Mouse (Mus musculus) CH12.LX (cell line): ENCODE results near the gene Trappc10. TPM values are rescaled to one million over a fixed set of nuclear protein-coding genes. Genes with fewer than 3 reads are reported as not detected.

Experiments used
- DNase-seq: peaks from one replicate; pipeline ENCODE4 v3.0.0-alpha.2; 2013; ENCODE audit errors: extremely low read depth
- H3K27ac ChIP-seq: 2 replicates; pipeline ENCODE4 v1.5.1; 2012; ENCODE audit warnings: low read depth, mild to moderate bottlenecking, control low read depth, moderate library complexity; ENCODE audit not compliant: insufficient read depth
- H3K27me3 ChIP-seq: replicated peaks from 2 replicates; pipeline ENCODE3; 2012; ENCODE audit warnings: inconsistent platforms
- H3K36me3 ChIP-seq, 2 experiments: replicated peaks in 1 of 2; 2 replicates each; pipeline versions ENCODE3 to v1.6.1; 2012; ENCODE audit warnings: inconsistent platforms in 1 of 2, low read length in 1 of 2, mild to moderate bottlenecking in 1 of 2, mixed read lengths in 1 of 2, moderate library complexity in 1 of 2; ENCODE audit not compliant: control insufficient read depth in 1 of 2, insufficient read depth in 1 of 2
- H3K4me1 ChIP-seq, 2 experiments: 2 replicates each; pipeline ENCODE4 v1.6.1; 2012; ENCODE audit warnings: inconsistent platforms in 1 of 2, moderate library complexity in 1 of 2; ENCODE audit not compliant: insufficient read depth in 2 of 2, control insufficient read depth in 1 of 2
- H3K4me2 ChIP-seq: 2 replicates; pipeline ENCODE4 v1.6.1; 2012; ENCODE audit warnings: low read depth, mild to moderate bottlenecking, control low read depth; ENCODE audit not compliant: poor library complexity, insufficient read depth, severe bottlenecking
- H3K4me3 ChIP-seq, 3 experiments: fragments of 150-350 bp in 1 of 3; sonication (generic) in 1 of 3; replicated peaks in 1 of 3; 2 replicates each; pipeline versions ENCODE3 to v1.5.1; 2011 to 2012; ENCODE audit warnings: low read depth in 2 of 3, low read length in 2 of 3, mild to moderate bottlenecking in 2 of 3, moderate library complexity in 2 of 3, control low read depth in 1 of 3, improper control_type of control experiment in 1 of 3, inconsistent platforms in 1 of 3, mixed read lengths in 1 of 3; ENCODE audit not compliant: poor library complexity in 1 of 3
- H3K79me2 ChIP-seq: replicated peaks from 2 replicates; pipeline ENCODE4 v1.6.1; 2012; ENCODE audit warnings: mild to moderate bottlenecking, moderate library complexity; ENCODE audit not compliant: control insufficient read depth, poor library complexity, insufficient read depth, severe bottlenecking; ENCODE audit errors: extremely low read depth
- H3K9ac ChIP-seq: 2 replicates; pipeline ENCODE4 v1.6.1; 2012; ENCODE audit warnings: low read depth, mild to moderate bottlenecking, control low read depth, moderate library complexity; ENCODE audit not compliant: insufficient read depth
- H3K9me3 ChIP-seq: replicated peaks from 2 replicates; pipeline ENCODE3; 2012; ENCODE audit warnings: low read length, inconsistent platforms, mixed read lengths
- CHD1 ChIP-seq: IDR thresholded peaks from 2 replicates; pipeline ENCODE4 v1.6.1; 2012; ENCODE audit warnings: low read depth, low read length, improper control_type of control experiment, inconsistent platforms
- CHD2 ChIP-seq: IDR thresholded peaks from 2 replicates; pipeline ENCODE4 v1.6.1; 2011; ENCODE audit warnings: low read length, improper control_type of control experiment
- CTCF ChIP-seq, 2 experiments: IDR thresholded peaks in 1 of 2; conservative IDR thresholded peaks in 1 of 2; 2 replicates each; pipeline ENCODE4 v1.5.1; 2011 to 2012; ENCODE audit warnings: low read depth in 2 of 2, low read length in 2 of 2, improper control_type of control experiment in 1 of 2, inconsistent platforms in 1 of 2, mild to moderate bottlenecking in 1 of 2, moderate library complexity in 1 of 2
- E2F4 ChIP-seq: IDR thresholded peaks from 2 replicates; pipeline ENCODE4 v1.6.1; 2011; ENCODE audit warnings: low read depth, low read length, improper control_type of control experiment; ENCODE audit not compliant: insufficient replicate concordance
- ELF1 ChIP-seq: IDR thresholded peaks from 2 replicates; pipeline ENCODE4 v1.6.1; 2014; ENCODE audit warnings: low read depth, mild to moderate bottlenecking, inconsistent platforms, low read length, improper control_type of control experiment
- EP300 ChIP-seq: IDR thresholded peaks from 2 replicates; pipeline ENCODE4 v1.6.1; 2011; ENCODE audit warnings: low read length, improper control_type of control experiment
- GABPA ChIP-seq: IDR thresholded peaks from 2 replicates; pipeline ENCODE4 v1.6.1; 2012; ENCODE audit warnings: low read depth, low read length, improper control_type of control experiment, inconsistent platforms; ENCODE audit not compliant: insufficient replicate concordance
- HCFC1 ChIP-seq: IDR thresholded peaks from 2 replicates; pipeline ENCODE4 v1.6.1; 2012; ENCODE audit warnings: low read depth, mild to moderate bottlenecking, inconsistent platforms, low read length, improper control_type of control experiment
- IRF4 ChIP-seq: IDR thresholded peaks from 2 replicates; pipeline ENCODE4 v1.6.1; 2014; ENCODE audit warnings: low read depth, mild to moderate bottlenecking, inconsistent platforms, low read length, improper control_type of control experiment
- JUN ChIP-seq: IDR thresholded peaks from 2 replicates; pipeline ENCODE4 v1.6.1; 2011; ENCODE audit warnings: low read depth, mild to moderate bottlenecking, low read length, improper control_type of control experiment, moderate library complexity; ENCODE audit not compliant: insufficient read depth
- JUND ChIP-seq: conservative IDR thresholded peaks from 2 replicates; pipeline ENCODE4 v1.6.1; 2011; ENCODE audit warnings: low read depth, low read length, improper control_type of control experiment
- MAFK ChIP-seq: IDR thresholded peaks from 2 replicates; pipeline ENCODE4 v1.6.1; 2011; ENCODE audit warnings: low read length, improper control_type of control experiment; ENCODE audit not compliant: insufficient replicate concordance
- MAX ChIP-seq: IDR thresholded peaks from 2 replicates; pipeline ENCODE4 v1.6.1; 2011; ENCODE audit warnings: low read length, improper control_type of control experiment
- MAZ ChIP-seq: IDR thresholded peaks from 2 replicates; pipeline ENCODE4 v1.6.1; 2012; ENCODE audit warnings: low read depth, mild to moderate bottlenecking, inconsistent platforms, low read length, improper control_type of control experiment, moderate library complexity
- MEF2A ChIP-seq: IDR thresholded peaks from 2 replicates; pipeline ENCODE4 v1.6.1; 2014; ENCODE audit warnings: low read depth, mild to moderate bottlenecking, inconsistent platforms, low read length, improper control_type of control experiment, borderline replicate concordance
- MYC ChIP-seq: IDR thresholded peaks from 2 replicates; pipeline ENCODE4 v1.6.1; 2011; ENCODE audit warnings: low read depth, mild to moderate bottlenecking, improper control_type of control experiment, low read length
- NELFE ChIP-seq: IDR thresholded peaks from 2 replicates; pipeline ENCODE4 v1.6.1; 2011; ENCODE audit warnings: low read depth, low read length, improper control_type of control experiment
- NRF1 ChIP-seq: IDR thresholded peaks from 2 replicates; pipeline ENCODE4 v1.6.1; 2014; ENCODE audit warnings: low read depth, mild to moderate bottlenecking, inconsistent platforms, low read length, improper control_type of control experiment, moderate library complexity
- POLR2A ChIP-seq: IDR thresholded peaks from 2 replicates; pipeline ENCODE4 v1.6.1; 2011; ENCODE audit warnings: low read depth, mild to moderate bottlenecking, improper control_type of control experiment, low read length
- RAD21 ChIP-seq: IDR thresholded peaks from 2 replicates; pipeline ENCODE4 v1.6.1; 2011; ENCODE audit warnings: low read depth, mild to moderate bottlenecking, low read length, improper control_type of control experiment, moderate library complexity
- RCOR1 ChIP-seq: conservative IDR thresholded peaks from 2 replicates; pipeline ENCODE4 v1.6.1; 2012; ENCODE audit warnings: low read depth, mild to moderate bottlenecking, inconsistent platforms, low read length, improper control_type of control experiment
- SIN3A ChIP-seq: IDR thresholded peaks from 2 replicates; pipeline ENCODE4 v1.6.1; 2012; ENCODE audit warnings: low read length, improper control_type of control experiment, inconsistent platforms
- SMC3 ChIP-seq: IDR thresholded peaks from 2 replicates; pipeline ENCODE4 v1.6.1; 2011; ENCODE audit warnings: low read depth, low read length, improper control_type of control experiment
- TBP ChIP-seq: conservative IDR thresholded peaks from 2 replicates; pipeline ENCODE4 v1.6.1; 2011; ENCODE audit warnings: low read depth, low read length, improper control_type of control experiment
- TCF12 ChIP-seq: IDR thresholded peaks from 2 replicates; pipeline ENCODE4 v1.6.1; 2014; ENCODE audit warnings: low read depth, mild to moderate bottlenecking, inconsistent platforms, low read length, improper control_type of control experiment
- UBTF ChIP-seq: IDR thresholded peaks from 2 replicates; pipeline ENCODE4 v1.6.1; 2012; ENCODE audit warnings: low read depth, mild to moderate bottlenecking, inconsistent platforms, low read length, improper control_type of control experiment, moderate library complexity
- USF1 ChIP-seq: IDR thresholded peaks from 2 replicates; pipeline ENCODE4 v1.6.1; 2014; ENCODE audit warnings: low read depth, mild to moderate bottlenecking, inconsistent platforms, low read length, improper control_type of control experiment
- USF2 ChIP-seq: conservative IDR thresholded peaks from 2 replicates; pipeline ENCODE4 v1.6.1; 2011; ENCODE audit warnings: low read depth, low read length, improper control_type of control experiment
- ZC3H11A ChIP-seq: IDR thresholded peaks from 2 replicates; pipeline ENCODE4 v1.6.1; 2012; ENCODE audit warnings: low read depth, mild to moderate bottlenecking, inconsistent platforms, low read length, improper control_type of control experiment
- ZKSCAN1 ChIP-seq: IDR thresholded peaks from 2 replicates; pipeline ENCODE4 v1.6.1; 2012; ENCODE audit warnings: low read depth, inconsistent platforms, low read length, improper control_type of control experiment, borderline replicate concordance
- ZNF384 ChIP-seq: IDR thresholded peaks from 2 replicates; pipeline ENCODE4 v1.6.1; 2012; ENCODE audit warnings: low read depth, low read length, improper control_type of control experiment, inconsistent platforms
- dilution Hi-C: fragments of 300-500 bp; cut with MboI; formaldehyde crosslinking; loops from 2 replicates; pipeline ENCODE4 v1.14.3; 2020; ENCODE audit warnings: low sequenced_read_pairs; ENCODE audit not compliant: extremely low pct_unique_long_range_greater_than_20kb, extremely low pct_ligation_motif_present
- in situ Hi-C: fragments of 300-500 bp; cut with MboI; formaldehyde crosslinking; loops from 3 replicates; pipeline ENCODE4 v1.14.3; 2019; ENCODE audit warnings: low sequenced_read_pairs, low pct_ligation_motif_present, low pct_unique_long_range_greater_than_20kb, mixed read lengths
- polyA plus RNA-seq: library from polyadenylated mRNA; unstranded; fragments of >175 nt; gene quantifications from 2 replicates; pipeline ENCODE4 v1.2.1, GENCODE M21; 2012; ENCODE audit warnings: low read depth; ENCODE audit not compliant: insufficient read length
- total RNA-seq, 2 experiments: library from RNA; depleted of rRNA; stranded (reverse); fragments of 300-350 nt in 1 of 2; fragments of >200 nt in 1 of 2; gene quantifications; 2 replicates each; pipeline ENCODE4 v1.2.3; 2012 to 2014

The Trappc10 gene
- total and polyA plus RNA-seq, 3 experiments: 22.1 to 26.7 (median 26.5) TPM

- in situ Hi-C loops: no loop called here
- peak overlapping the region; percentile 60 for H3K27ac ChIP-seq
Observed at GRCm38 (mm10) chr10:78227875-78228559, 16.4 kb downstream of the Trappc10 start.

GRCm38 (mm10) chr10:78224136-78224535, 20.3 kb downstream of the Trappc10 start:
- in situ Hi-C loops (loop anchor here (5.0 kb wide), 1 partner anchor 37 kb away; the partner anchor contains the start of gene Pwp2), dilution Hi-C loops (no loop called here)
- Histone ChIP-seq H3K4me3 (no peak overlapping the region), H3K27ac (peak overlapping the region; percentile 86), H3K4me2 (peak overlapping the region; percentile 52), H3K27me3 (no peaks in the 10 kb centered on the region), H3K9me3 (no peaks in the 10 kb centered on the region), H3K9ac (0 out of 2 replicates have a peak overlapping the region, but pooled peaks have one; percentile 41), H3K4me1 (peaks cover 34 to 88% of the 10 kb centered on the region in 2 experiments), H3K36me3 (peaks cover 29 to 56% of the 10 kb centered on the region in 2 experiments), H3K79me2 (no peaks in the 10 kb centered on the region)
- DNase-seq: peak; percentile 74
- TF ChIP-seq ELF1 (0 out of 2 replicates have a peak, but pooled peaks have one; percentile 15), NRF1 (peak; percentile 41; the same call in 1 of the 2 replicates), MAX (peak; percentile 97), CHD2 (no peak), MAFK (peak; percentile 11; the same call in 1 of the 2 replicates), ZKSCAN1 (no peak), SMC3 (peak; percentile 8; the same call in 1 of the 2 replicates), MEF2A (peak; percentile 82), IRF4 (peak; percentile 79), CTCF (conservative IDR thresholded peaks at IDR 0.05 in 1 of 2, IDR thresholded peaks at IDR 0.05 in 1 of 2; ENCODE audit: low read depth in 2 of 2, low read length in 2 of 2) (peak in 1 of 2 experiments; percentile 22; a peak in 1 of 4 replicates), POLR2A (no peak; the same call in 1 of the 2 replicates), NELFE (no peak; the same call in 1 of the 2 replicates), E2F4 (no peak), TBP (0 out of 2 replicates have a peak, but pooled peaks have one; percentile 49), USF2 (no peak), JUN (no peak), TCF12 (peak; percentile 74; the same call in 1 of the 2 replicates), RCOR1 (no peak), SIN3A (peak; percentile 57), GABPA (no peak), JUND (no peak), MAZ (0 out of 2 replicates have a peak, but pooled peaks have one; percentile 16), UBTF (no peak), CHD1 (peak; percentile 84; the same call in 1 of the 2 replicates), HCFC1 (no peak), EP300 (peak; percentile 48; the same call in 1 of the 2 replicates), MYC (peak; percentile 98), RAD21 (peak; percentile 27), ZNF384 (no peak)

More at GRCm38 (mm10) chr10:78227875-78228559, 16.4 kb downstream of the Trappc10 start:
- Histone ChIP-seq H3K36me3 (peaks cover 8 to 50% of the 10 kb centered on the region in 2 experiments), H3K79me2 (no peaks in the 10 kb centered on the region; the same call in 1 of the 2 replicates), H3K27me3 (no peaks in the 10 kb centered on the region), H3K4me3 (no peak overlapping the region), H3K9me3 (no peaks in the 10 kb centered on the region), H3K4me2 (no peak overlapping the region; the same call in 1 of the 2 replicates), H3K4me1 (peaks cover 34 to 84% of the 10 kb centered on the region in 2 experiments), H3K9ac (0 out of 2 replicates have a peak overlapping the region, but pooled peaks have one; percentile 4)
- DNase-seq: no peak
- TF ChIP-seq MAX (no peak), USF2 (no peak), EP300 (no peak), ZC3H11A (no peak), GABPA (no peak), USF1 (no peak)
- TF ChIP-seq, all 38 proteins: peak for 0
- dilution Hi-C loops: no loop called here
